Mouse (Mus musculus) hindlimb bud, embryonic 11.5 days (tissue): ENCODE data around the gene Trim72.

ENCODE experiments used
- DNase-seq: peaks from one replicate; pipeline ENCODE4 v3.0.0-alpha.2; 2012; ENCODE audit warnings: low read depth, low spot score; ENCODE audit errors: extremely low spot score

The Trim72 gene

DNA sequence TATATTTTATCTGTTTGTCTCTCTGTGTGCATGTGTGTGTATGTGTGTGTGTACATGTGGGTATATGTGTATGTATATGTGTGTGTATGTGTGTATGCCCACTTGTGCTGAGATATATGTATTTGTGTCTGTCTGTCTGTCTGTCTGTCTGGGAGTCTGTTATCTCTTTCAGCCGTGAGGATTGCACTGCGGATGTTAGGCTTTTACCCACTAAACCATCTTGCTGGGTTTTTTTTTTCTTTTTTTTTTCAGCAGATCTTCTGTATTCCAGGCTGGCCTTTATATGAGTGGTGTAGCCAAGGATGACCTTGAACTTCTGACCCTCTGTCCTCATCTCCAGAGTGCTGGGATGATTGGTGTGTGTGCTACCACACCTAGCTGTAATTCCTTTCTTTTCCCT is 45.5 kb downstream of the Trim72 start:
- no peak for DNase-seq

DNA sequence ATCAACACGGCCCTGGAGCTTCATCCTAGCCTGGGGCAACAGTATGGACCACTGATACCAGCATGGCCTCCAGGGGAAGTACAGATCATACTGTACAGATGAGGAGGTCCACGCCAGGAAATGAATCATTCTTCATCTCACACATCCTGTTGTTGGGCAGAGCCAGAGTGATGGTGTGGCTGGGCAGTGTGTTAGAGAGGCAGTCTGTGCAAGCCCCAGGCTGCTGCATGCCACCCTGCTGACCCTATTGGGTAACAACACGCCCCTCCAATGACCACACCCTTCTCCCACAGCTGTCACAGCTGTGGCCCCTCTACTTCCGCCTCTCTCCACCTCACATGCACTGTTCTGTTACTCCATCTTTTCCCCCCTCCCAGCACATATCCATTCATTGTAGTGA is 47.0 kb downstream of the Trim72 start:
- DNase-seq, result no peak

DNA sequence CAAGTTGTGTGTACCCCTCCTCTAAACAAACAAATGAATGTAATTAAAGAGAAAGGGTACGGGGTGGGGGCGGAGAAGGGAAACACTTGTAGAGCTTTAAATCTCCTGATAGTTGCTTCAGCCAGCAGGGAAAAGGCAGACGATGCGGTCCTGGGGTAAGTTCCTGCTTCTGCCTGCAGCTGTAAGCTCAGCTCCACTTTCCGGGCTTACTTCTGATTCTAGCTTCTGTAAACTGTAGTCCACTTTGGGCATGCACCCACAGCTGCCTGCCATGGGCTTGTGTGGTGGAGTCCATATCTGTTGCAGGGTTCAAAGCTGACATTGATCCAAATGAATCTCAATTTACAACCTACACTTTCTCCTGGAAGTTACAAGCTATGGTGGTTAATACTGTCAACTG is 49.3 kb downstream of the Trim72 start:
- no peak for DNase-seq

DNA sequence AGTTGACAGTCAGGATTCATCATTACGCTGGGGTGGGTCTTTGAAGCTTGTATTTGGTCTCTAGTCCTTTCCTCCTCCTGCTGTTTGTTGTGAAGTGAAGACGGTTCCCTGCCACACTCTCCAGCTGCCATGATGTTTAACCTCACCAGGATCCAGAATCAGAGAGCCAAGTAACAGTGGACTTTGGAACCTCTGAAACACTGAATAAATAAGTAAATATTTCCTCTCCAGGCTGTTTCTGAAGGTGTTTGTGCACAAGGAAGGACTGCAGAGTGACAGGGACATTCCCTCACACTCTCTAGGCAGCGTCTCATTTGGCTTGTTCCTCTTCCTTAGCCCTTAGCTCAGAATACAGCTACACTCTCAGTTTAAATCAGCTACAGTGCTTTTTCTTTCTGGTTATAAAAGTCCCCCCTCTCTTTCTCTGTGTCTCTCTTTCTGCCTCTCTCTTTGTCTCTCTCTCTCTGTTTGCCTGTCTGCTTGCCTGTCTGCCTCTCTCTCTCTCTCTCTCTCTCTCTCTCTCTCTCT is 53.2 kb downstream of the Trim72 start:
- DNase-seq, result no peak

DNA sequence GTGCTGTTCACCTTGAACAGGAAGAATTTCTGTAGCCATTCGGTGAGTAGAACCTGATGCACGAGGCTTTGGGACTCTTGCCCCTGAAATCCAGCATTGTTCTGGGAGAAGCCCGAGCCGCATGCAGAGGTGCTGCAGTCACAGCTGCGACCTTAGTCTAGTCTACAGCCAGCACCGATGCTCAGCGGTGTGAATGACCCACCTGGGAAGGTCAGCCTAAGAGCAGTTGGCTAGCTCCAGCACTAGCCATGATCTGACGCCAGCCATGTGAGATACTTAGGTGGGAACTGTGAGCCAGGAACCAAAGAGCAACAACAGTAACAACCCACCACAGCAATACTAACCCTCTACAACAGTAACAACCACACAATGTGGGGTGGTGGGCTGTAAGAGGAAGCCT is 54.1 kb downstream of the Trim72 start:
- DNase-seq, result no peak

DNA sequence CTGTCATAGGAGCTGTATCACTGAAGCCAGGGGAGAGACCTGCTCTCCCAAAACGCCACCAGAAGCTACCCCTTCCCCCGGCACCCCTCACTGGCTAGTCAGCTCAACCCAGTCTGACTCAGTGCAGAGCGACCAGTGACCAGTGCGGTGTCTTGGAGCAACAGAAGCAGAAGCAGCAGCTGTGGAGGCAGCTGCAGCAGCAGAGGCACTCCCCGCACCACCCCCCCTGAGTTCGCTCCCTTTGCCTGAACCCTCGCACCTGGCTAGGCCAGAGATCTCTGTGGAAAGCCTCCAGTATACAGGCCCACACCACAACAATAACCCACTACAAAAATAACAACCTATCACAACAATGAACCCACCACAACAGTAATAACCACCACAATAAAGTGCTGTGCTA is 54.8 kb downstream of the Trim72 start:
- no peak for DNase-seq

DNA sequence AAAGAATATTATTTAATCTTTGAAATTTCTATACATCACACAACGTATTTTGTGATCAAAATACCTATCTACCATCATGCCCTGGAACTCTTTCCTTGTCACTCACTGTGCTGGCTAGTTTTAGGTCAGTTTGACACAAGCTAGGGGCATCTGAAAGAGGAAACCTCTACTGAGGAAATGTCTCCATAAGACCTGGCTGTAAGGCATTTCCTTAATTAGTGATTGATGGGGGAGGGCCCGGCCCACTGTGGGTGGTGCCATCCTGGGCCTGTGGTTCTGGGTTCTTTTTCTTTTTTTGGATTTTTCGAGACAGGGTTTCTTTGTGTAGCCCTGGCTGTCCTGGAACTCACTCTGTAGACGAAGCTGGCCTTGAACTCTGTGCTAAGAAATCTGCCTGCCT is 55.3 kb downstream of the Trim72 start:
- DNase-seq, result no peak
